Mouse (Mus musculus) liver, adult 2 months (tissue): ENCODE results near the gene Hoxd11. TPM values are rescaled to one million over a fixed set of nuclear protein-coding genes. Genes with fewer than 3 reads are reported as not detected.

ENCODE experiments used
- DNase-seq: peaks from one replicate; pipeline ENCODE4 v3.0.0-alpha.2; 2011; ENCODE audit warnings: low read depth, low spot score; ENCODE audit errors: extremely low read depth
- H3K27ac ChIP-seq: fragments of 200-500 bp; replicated peaks from 2 replicates; pipeline ENCODE4 v1.5.1; 2012; ENCODE audit warnings: low read depth, mild to moderate bottlenecking, control low read depth, inconsistent platforms, low read length; ENCODE audit not compliant: insufficient read depth
- H3K27me3 ChIP-seq: fragments of 200-500 bp; 2 replicates; pipeline ENCODE4 v1.6.1; 2012; ENCODE audit warnings: mild to moderate bottlenecking, moderate library complexity, low read length, inconsistent platforms; ENCODE audit not compliant: control insufficient read depth, insufficient read depth
- H3K36me3 ChIP-seq: fragments of 200-500 bp; 2 replicates; pipeline ENCODE4 v1.6.1; 2012; ENCODE audit warnings: low read length, inconsistent platforms; ENCODE audit not compliant: control insufficient read depth, insufficient read depth
- H3K4me1 ChIP-seq: fragments of 200-500 bp; 2 replicates; pipeline ENCODE4 v1.6.1; 2011; ENCODE audit warnings: low read length; ENCODE audit not compliant: control insufficient read depth, insufficient read depth
- H3K4me3 ChIP-seq: fragments of 200-500 bp; 2 replicates; pipeline ENCODE4 v1.5.1; 2011; ENCODE audit warnings: low read depth, mild to moderate bottlenecking, control low read depth, low read length, moderate library complexity; ENCODE audit not compliant: insufficient read depth
- H3K79me2 ChIP-seq: fragments of 200-500 bp; 2 replicates; pipeline ENCODE4 v1.6.1; 2012; ENCODE audit warnings: inconsistent platforms, mild to moderate bottlenecking, low read length, moderate library complexity; ENCODE audit not compliant: control insufficient read depth, insufficient read depth
- H3K9ac ChIP-seq: fragments of 200-500 bp; 2 replicates; pipeline ENCODE4 v1.6.1; 2012; ENCODE audit warnings: low read depth, mild to moderate bottlenecking, control low read depth, inconsistent platforms, low read length
- CTCF ChIP-seq: fragments of 200-500 bp; IDR thresholded peaks from 2 replicates; pipeline ENCODE4 v1.5.1; 2011; ENCODE audit warnings: low read depth, low read length, control low read depth
- POLR2A ChIP-seq: fragments of 200-500 bp; IDR thresholded peaks from 2 replicates; pipeline ENCODE4 v1.6.1; 2011; ENCODE audit warnings: low read length, control low read depth; ENCODE audit not compliant: insufficient read depth; ENCODE audit errors: extremely low read depth
- WGBS: fragments of 180-500 bp; shearing (Covaris S2); methylation state at CpG from one replicate; pipeline ENCODE4 v1.1.7; 2018; 5-methylcytosine and 5-hydroxymethylcytosine counted together
- polyA plus RNA-seq: library from polyadenylated mRNA; depleted of rRNA; stranded (reverse); fragments of >200 nt; gene quantifications from 2 replicates; pipeline ENCODE4 v1.2.3, GENCODE M21; 2012
- total RNA-seq: library from RNA; depleted of rRNA; stranded (reverse); fragments of >200 nt; gene quantifications from 2 replicates; pipeline ENCODE4 v1.2.3, GENCODE M21; 2014

Hoxd11 gene
- total and polyA plus RNA-seq, 2 experiments, result not detected

- 6% methylated on average over 4 of the region's 4 CpGs for WGBS
- H3K4me3 ChIP-seq, result no peak overlapping the region
- H3K36me3 ChIP-seq, result no peaks in the 10 kb centered on the region
- H3K4me1 ChIP-seq, result no peaks in the 10 kb centered on the region
- H3K27ac ChIP-seq, result no peak overlapping the region
- no peak overlapping the region for H3K9ac ChIP-seq
- DNase-seq, result no peak
- H3K27me3 ChIP-seq, result peaks cover 41% of the 10 kb centered on the region
- H3K79me2 ChIP-seq, result no peaks in the 10 kb centered on the region
- TF ChIP-seq POLR2A (no peak), CTCF (no peak)
These were observed 22.7 kb upstream of the Hoxd11 start for GRCm38 (mm10) chr2:74656632-74657021.

- no peaks in the 10 kb centered on the region for H3K36me3 ChIP-seq
- 4% methylated on average over 62 of the region's 62 CpGs for WGBS
- DNase-seq, result no peak
- H3K27ac ChIP-seq, result no peak overlapping the region
- no peak overlapping the region for H3K4me3 ChIP-seq
- no peaks in the 10 kb centered on the region for H3K4me1 ChIP-seq
- no peak overlapping the region for H3K9ac ChIP-seq
- peaks cover 41% of the 10 kb centered on the region for H3K27me3 ChIP-seq
- H3K79me2 ChIP-seq, result no peaks in the 10 kb centered on the region
- TF ChIP-seq POLR2A (no peak), CTCF (no peak)
These were observed 21.9 kb upstream of the Hoxd11 start for GRCm38 (mm10) chr2:74657251-74658023.

- H3K36me3 ChIP-seq, result no peaks in the 10 kb centered on the region
- TF ChIP-seq POLR2A, result no peak
- no peak for TF ChIP-seq CTCF
- H3K27ac ChIP-seq, result no peak overlapping the region
- no peak overlapping the region for H3K9ac ChIP-seq
- H3K27me3 ChIP-seq, result peaks cover 41% of the 10 kb centered on the region
- no peak for DNase-seq
- 5% methylated on average over 15 of the region's 15 CpGs for WGBS
- H3K4me1 ChIP-seq, result no peaks in the 10 kb centered on the region
- H3K79me2 ChIP-seq, result no peaks in the 10 kb centered on the region
- no peak overlapping the region for H3K4me3 ChIP-seq
These were observed 21.2 kb upstream of the Hoxd11 start for GRCm38 (mm10) chr2:74658024-74658666.

- DNase-seq, result no peak
- Histone ChIP-seq H3K27me3 (peaks cover 45% of the 10 kb centered on the region), H3K27ac (no peak overlapping the region), H3K9ac (no peak overlapping the region), H3K79me2 (no peaks in the 10 kb centered on the region), H3K4me3 (no peak overlapping the region), H3K36me3 (no peaks in the 10 kb centered on the region), H3K4me1 (no peaks in the 10 kb centered on the region)
- TF ChIP-seq CTCF (no peak), POLR2A (no peak)
- 5% methylated on average over 47 of the region's 47 CpGs for WGBS
These were observed 20.5 kb upstream of the Hoxd11 start for GRCm38 (mm10) chr2:74658667-74659371.

GRCm38 (mm10) chr2:74659507-74660005 lies 19.8 kb upstream of the Hoxd11 start, which contains the start of gene Evx2:
TSS of gene Evx2 (minus strand) at chr2:74659557.
- no peak for DNase-seq
- H3K4me1 ChIP-seq, result no peaks in the 10 kb centered on the region
- 7% methylated on average over 28 of the region's 28 CpGs for WGBS
- no peaks in the 10 kb centered on the region for H3K79me2 ChIP-seq
- no peaks in the 10 kb centered on the region for H3K36me3 ChIP-seq
- no peak for TF ChIP-seq CTCF
- no peak for TF ChIP-seq POLR2A
- no peak within 1 kb of the TSS for H3K9ac ChIP-seq
- H3K27ac ChIP-seq, result no peak within 1 kb of the TSS
- H3K27me3 ChIP-seq, result peaks cover 41% of the 10 kb centered on the region
- H3K4me3 ChIP-seq, result no peak within 1 kb of the TSS
